Comparison of ENCODE assay signal across 18 mouse cellular contexts in genomic region chr3:96135011-96135410, GRCm38 (mm10). TPM values are rescaled to one million over a fixed set of nuclear protein-coding genes. Genes with fewer than 3 reads are reported as not detected.
A peak's percentile ranks its signal among the peaks of the same experiment; 100 is the strongest.
DNase-seq lines count a peak whose midpoint lies in the region; ATAC-seq and TF ChIP-seq lines count a peak whose summit lies in the region.
"Had no signal": no experiment of that assay in that cellular context is flagged by ENCODE, and none has a peak within 500 bp of the region (broad histone marks: within the 10 kb centered on the region; RNA-seq: fewer than 3 reads in every experiment).

No protein-coding gene starts in this region.

- H3K4me3 ChIP-seq in heart, embryonic 12.5 days: no peak overlapping the region
- no peak overlapping the region for H3K4me3 ChIP-seq in lung, adult 2 months (replicated peaks; ENCODE audit: extremely low read depth, low read depth, low read length)
- H3K4me3 ChIP-seq in myocyte: no peak overlapping the region
- H3K4me3 ChIP-seq: erythroblast, embryonic 14.5 days had no signal

- peaks cover 15% of the 10 kb centered on the region for H3K4me1 ChIP-seq in heart, embryonic 12.5 days (replicated peaks)
- H3K4me1 ChIP-seq in lung, adult 2 months (ENCODE audit: control insufficient read depth, insufficient read depth, low read length): peaks cover 12% of the 10 kb centered on the region

- 82% methylated on average over 3 of the region's 3 CpGs for WGBS in heart, embryonic 12.5 days
- WGBS in lung, adult 2 months: 45% methylated on average over 3 of the region's 3 CpGs

- no peak overlapping the region for H3K4me2 ChIP-seq in heart, embryonic 12.5 days
- H3K4me2 ChIP-seq in myocyte (ENCODE audit: low read depth): peak overlapping the region; percentile 13

- H3K36me3 ChIP-seq in heart, embryonic 12.5 days: peaks cover 20% of the 10 kb centered on the region
- peaks cover 34% of the 10 kb centered on the region for H3K36me3 ChIP-seq in myocyte (ENCODE audit: control insufficient read depth, insufficient read depth)

- no peak overlapping the region for H3ac ChIP-seq in myocyte (ENCODE audit: control insufficient read depth, insufficient read length)

- H3K9me3 ChIP-seq in heart, embryonic 12.5 days (replicated peaks): no peaks in the 10 kb centered on the region

- no peak overlapping the region for H3K27ac ChIP-seq in heart, embryonic 12.5 days (ENCODE audit: poor library complexity, severe bottlenecking)
- H3K27ac ChIP-seq: macrophage had no signal

- intact Hi-C loops in left cerebral cortex, postnatal 4 days (cut with DNase I): no loop called here

- peaks cover 41% of the 10 kb centered on the region for H3K79me2 ChIP-seq in myocyte (ENCODE audit: control insufficient read depth, insufficient read depth)

- peak; percentile 15 to 37 for DNase-seq in heart, adult 18-20 months
- DNase-seq in lung, postnatal 14 days: peak; percentile 41
- no peak for DNase-seq in lung, adult 2 months
- peak; percentile 11 for DNase-seq in fibroblast of lung, adult 2 months (ENCODE audit: low read depth)
- DNase-seq in cerebellum, adult 11 months: no peak
- no peak for DNase-seq in left cerebral cortex, postnatal 4 days
- DNase-seq: B cell, adult 2 months; cerebellum, adult 9-10 months; embryo, embryonic 11 days; gastrocnemius, postnatal 25 days; liver; midbrain, embryonic 14.5 days; thymus, postnatal 14 days had no signal

- H3K27me3 ChIP-seq in heart, embryonic 12.5 days (replicated peaks): no peaks in the 10 kb centered on the region
- H3K27me3 ChIP-seq in myocyte (ENCODE audit: control insufficient read depth, insufficient read depth, insufficient read length): no peaks in the 10 kb centered on the region

- ATAC-seq in heart, embryonic 12.5 days (ENCODE audit: insufficient number of reproducible peaks, low FRiP score): no peak
- ATAC-seq: hindbrain, embryonic 16.5 days had no signal

- H3K9ac ChIP-seq in heart, embryonic 12.5 days: no peak overlapping the region

- TF ChIP-seq CTCF in lung, adult 2 months (IDR thresholded peaks at IDR 0.05; ENCODE audit: insufficient read depth, low read length): no peak

- TF ChIP-seq POLR2A in lung, adult 2 months (IDR thresholded peaks at IDR 0.05; ENCODE audit: borderline replicate concordance, extremely low read depth, low read depth, low read length): no peak
- no peak for TF ChIP-seq POLR2A in myocyte (IDR thresholded peaks at IDR 0.05; ENCODE audit: insufficient read length, low read depth)

TF ChIP-seq in myocyte, 11 proteins besides CTCF, POLR2A, EP300 and RAD21:
- TF ChIP-seq MYOG (IDR thresholded peaks at IDR 0.05; ENCODE audit: control insufficient read depth in 1 of 3, insufficient read depth in 1 of 3, insufficient read length in 2 of 3, low read depth in 2 of 3): no peak
- TF ChIP-seq E2F4 (IDR thresholded peaks at IDR 0.05; ENCODE audit: insufficient read depth): no peak
- no peak for TF ChIP-seq MAX (IDR thresholded peaks at IDR 0.05; ENCODE audit: low read depth)
- no peak for TF ChIP-seq USF1 (IDR thresholded peaks at IDR 0.05; ENCODE audit: low read depth)
- TF ChIP-seq TCF12 (IDR thresholded peaks at IDR 0.05; ENCODE audit: insufficient read depth, poor library complexity, severe bottlenecking): no peak
- TF ChIP-seq CEBPB (IDR thresholded peaks at IDR 0.05; ENCODE audit: insufficient read depth, poor library complexity, severe bottlenecking): no peak
- no peak for TF ChIP-seq SRF (IDR thresholded peaks at IDR 0.05; ENCODE audit: control insufficient read depth, insufficient read length, low read depth)
- TF ChIP-seq REST (IDR thresholded peaks at IDR 0.05; ENCODE audit: insufficient read depth, insufficient read length): no peak
- no peak for TF ChIP-seq MYOD1 (IDR thresholded peaks at IDR 0.05; ENCODE audit: control insufficient read depth in 1 of 3, insufficient read length in 2 of 3, low read depth in 2 of 3)
- TF ChIP-seq TCF3 (IDR thresholded peaks at IDR 0.05; ENCODE audit: insufficient read length, low read depth): no peak
- no peak for TF ChIP-seq POLR2AphosphoS2 (IDR thresholded peaks at IDR 0.05; ENCODE audit: insufficient read length, low read depth)

RNA-seq across cellular contexts. Expression of gene Mtmr11, which starts 26.8 kb away (rescaled TPM):
- total RNA-seq in heart, adult 18-20 months (2021): 1 to 10 TPM; 1.7 to 3.4 TPM
- 9.0 and 10.7 TPM in 2 replicates for polyA plus RNA-seq in heart, embryonic 12.5 days (2016; fragmentation: Nextera tagmentation; extraction: Ambion mirVana)
- polyA plus RNA-seq in lung, adult 2 months (2012; rRNA removed): 8.0 and 10.5 TPM in 2 replicates
- 4.6 TPM for polyA plus RNA-seq in myocyte (2012; fragmentation: generic; extraction: Trizol)
- 1 to 10 TPM; 6.4 to 7.0 TPM for total RNA-seq in left cerebral cortex, postnatal 4 days (2021)
- polyA plus RNA-seq: erythroblast, embryonic 14.5 days had no signal

RNA-seq across cellular contexts. Expression of gene Otud7b, which starts 30.7 kb away (rescaled TPM):
- 10 to 100 TPM; 50.3 to 57.4 TPM for total RNA-seq in heart, adult 18-20 months (2021)
- polyA plus RNA-seq in heart, embryonic 12.5 days (2016; fragmentation: Nextera tagmentation; extraction: Ambion mirVana): 20.7 and 22.2 TPM in 2 replicates
- 25.6 and 38.7 TPM in 2 replicates for polyA plus RNA-seq in lung, adult 2 months (2012; rRNA removed)
- polyA plus RNA-seq in myocyte (2012; fragmentation: generic; extraction: Trizol): 16.4 TPM
- 10 to 100 TPM; 17.6 to 17.9 TPM for total RNA-seq in left cerebral cortex, postnatal 4 days (2021)

RNA-seq across cellular contexts. Expression of gene Sf3b4, which starts 37.1 kb away (rescaled TPM):
- 10 to 100 TPM; 15.4 to 18.7 TPM for total RNA-seq in heart, adult 18-20 months (2021)
- polyA plus RNA-seq in heart, embryonic 12.5 days (2016; fragmentation: Nextera tagmentation; extraction: Ambion mirVana): 107 and 108 TPM in 2 replicates
- 66.2 and 71.6 TPM in 2 replicates for polyA plus RNA-seq in lung, adult 2 months (2012; rRNA removed)
- 77.5 TPM for polyA plus RNA-seq in myocyte (2012; fragmentation: generic; extraction: Trizol)
- total RNA-seq in left cerebral cortex, postnatal 4 days (2021): 10 to 100 TPM; 62.0 to 63.6 TPM

RNA-seq across cellular contexts. Expression of gene Sv2a, which starts 45.9 kb away (rescaled TPM):
- total RNA-seq in heart, adult 18-20 months (2021): 1 to 10 TPM; 1.8 to 2.1 TPM
- 20.3 and 21.7 TPM in 2 replicates for polyA plus RNA-seq in heart, embryonic 12.5 days (2016; fragmentation: Nextera tagmentation; extraction: Ambion mirVana)
- 1.5 and 1.6 TPM in 2 replicates for polyA plus RNA-seq in lung, adult 2 months (2012; rRNA removed)
- 0.28 TPM for polyA plus RNA-seq in myocyte (2012; fragmentation: generic; extraction: Trizol)
- total RNA-seq in left cerebral cortex, postnatal 4 days (2021): 100 to 1,000 TPM; 241 to 264 TPM
- polyA plus RNA-seq: erythroblast, embryonic 14.5 days had no signal

Comparison
In these comparisons a context has a peak if more than half of its experiments do, and no peak if none do; other contexts are left out.
1. DNase-seq: peak in heart, adult 18-20 months (2 of 2), lung, postnatal 14 days (single experiment) and fibroblast of lung, adult 2 months (single experiment); none in lung, adult 2 months (single experiment), cerebellum, adult 11 months (single experiment) and left cerebral cortex, postnatal 4 days (single experiment).